Mouse (Mus musculus) C2C12 (cell line): ENCODE results near the gene Fkbp10. TPM values are rescaled to one million over a fixed set of nuclear protein-coding genes. Genes with fewer than 3 reads are reported as not detected.
A peak's percentile ranks its signal among the peaks of the same experiment; 100 is the strongest.

ENCODE experiments used
- H3K27me3 ChIP-seq: one replicate; pipeline ENCODE4 v1.6.1; 2011; ENCODE audit not compliant: control insufficient read depth, insufficient read depth, insufficient read length
- H3K36me3 ChIP-seq: one replicate; pipeline ENCODE4 v1.6.1; 2011; ENCODE audit not compliant: control insufficient read depth, insufficient read depth
- H3K4me3 ChIP-seq: one replicate; pipeline ENCODE4 v1.5.1; 2011; ENCODE audit warnings: mild to moderate bottlenecking, control low read depth; ENCODE audit not compliant: poor library complexity, insufficient read depth, severe bottlenecking
- H3K79me2 ChIP-seq: one replicate; pipeline ENCODE4 v1.6.1; 2011; ENCODE audit not compliant: control insufficient read depth, insufficient read depth
- H3K79me3 ChIP-seq: one replicate; pipeline ENCODE4 v1.6.1; 2011; ENCODE audit warnings: low read depth, control low read depth
- H3ac ChIP-seq: one replicate; pipeline ENCODE3; 2011; ENCODE audit warnings: low read depth; ENCODE audit not compliant: control insufficient read depth, insufficient read length
- CEBPB ChIP-seq: IDR thresholded peaks from one replicate; pipeline ENCODE4 v1.6.1; 2011; ENCODE audit warnings: low read depth, mild to moderate bottlenecking, control low read depth, moderate library complexity
- CTCF ChIP-seq: IDR thresholded peaks from one replicate; pipeline ENCODE4 v1.5.1; 2011; ENCODE audit not compliant: control insufficient read depth, insufficient read depth, insufficient read length
- FOSL1 ChIP-seq: IDR thresholded peaks from one replicate; pipeline ENCODE4 v1.8.0; 2011; ENCODE audit warnings: mild to moderate bottlenecking, low read length; ENCODE audit not compliant: poor library complexity, insufficient read depth, severe bottlenecking
- MAX ChIP-seq: IDR thresholded peaks from one replicate; pipeline ENCODE4 v1.6.1; 2011; ENCODE audit warnings: mild to moderate bottlenecking, control low read depth
- MYOD1 ChIP-seq: IDR thresholded peaks from one replicate; pipeline ENCODE4 v1.6.1; 2011; ENCODE audit warnings: low read depth; ENCODE audit not compliant: control insufficient read depth, insufficient read length
- MYOG ChIP-seq: IDR thresholded peaks from one replicate; pipeline ENCODE4 v1.6.1; 2011; ENCODE audit not compliant: control insufficient read depth, insufficient read length; ENCODE audit errors: extremely low read depth
- USF1 ChIP-seq: IDR thresholded peaks from one replicate; pipeline ENCODE4 v1.6.1; 2011; ENCODE audit warnings: low read depth, mild to moderate bottlenecking, control low read depth, moderate library complexity
- long read RNA-seq, 2 experiments: library from polyadenylated mRNA; unstranded; transcript quantifications; one replicate each; pipeline ENCODE4 v2.0.0; 2019 to 2020
- polyA plus RNA-seq: library from polyadenylated mRNA; unstranded; fragments of >200 nt; fragmentation: generic; extraction: Trizol; gene quantifications from one replicate; pipeline ENCODE4 v1.2.1, GENCODE M21; 2012; ENCODE audit warnings: missing spikeins

The Fkbp10 gene
- 250 TPM for polyA plus RNA-seq
- long read RNA-seq, experiment 1, transcript Fkbp10-201 (10 exons, 2,584 nt) = major isoform, 170 of 232 reads
- long read RNA-seq, experiment 1, partial matches to known transcripts = 52 of 232 reads
- long read RNA-seq, experiment 1, other reads (novel, unspliced or antisense) = 8 of 232 reads
- long read RNA-seq, experiment 2, transcript Fkbp10-201 (10 exons, 2,584 nt) = major isoform, 2,094 of 2,198 reads
- long read RNA-seq, experiment 2, partial matches to known transcripts = 32 of 2,198 reads
- long read RNA-seq, experiment 2, other reads (novel, unspliced or antisense) = 71 of 2,198 reads

GRCm38 (mm10) chr11:100414914-100415822 is at the start of gene Fkbp10:
Gene Fkbp10 (plus strand): TSS chr11:100415697.
- Histone ChIP-seq H3K79me2 (peaks cover 88% of the 10 kb centered on the region), H3K27me3 (no peaks in the 10 kb centered on the region), H3ac (peak within 1 kb of the TSS; percentile 94), H3K36me3 (peaks cover 46% of the 10 kb centered on the region), H3K79me3 (peaks cover 63% of the 10 kb centered on the region), H3K4me3 (peak within 1 kb of the TSS; percentile 88)
- TF ChIP-seq MYOD1 (no peak), CTCF (no peak), MAX (peak; percentile 94), MYOG (no peak), USF1 (no peak), FOSL1 (no peak)

GRCm38 (mm10) chr11:100369145-100369544 is 46.4 kb upstream of the Fkbp10 start:
- Histone ChIP-seq H3K36me3 (peaks cover 40% of the 10 kb centered on the region), H3ac (no peak overlapping the region), H3K4me3 (no peak overlapping the region), H3K27me3 (no peaks in the 10 kb centered on the region), H3K79me2 (no peaks in the 10 kb centered on the region), H3K79me3 (no peaks in the 10 kb centered on the region)
- TF ChIP-seq FOSL1 (no peak), MAX (no peak), CEBPB (no peak), USF1 (no peak), MYOD1 (no peak), CTCF (no peak), MYOG (no peak)

GRCm38 (mm10) chr11:100369822-100370221 is 45.7 kb upstream of the Fkbp10 start:
- H3K36me3 ChIP-seq = peaks cover 45% of the 10 kb centered on the region
- H3K27me3 ChIP-seq = no peaks in the 10 kb centered on the region
- TF ChIP-seq MYOD1 (no peak), USF1 (no peak), MYOG (no peak), CEBPB (no peak), FOSL1 (no peak), CTCF (no peak), MAX (no peak)
- no peaks in the 10 kb centered on the region for H3K79me2 ChIP-seq
- no peak overlapping the region for H3ac ChIP-seq
- no peaks in the 10 kb centered on the region for H3K79me3 ChIP-seq
- no peak overlapping the region for H3K4me3 ChIP-seq

GRCm38 (mm10) chr11:100371981-100372558 is 43.4 kb upstream of the Fkbp10 start:
- Histone ChIP-seq H3K79me3 (no peaks in the 10 kb centered on the region), H3K4me3 (no peak overlapping the region), H3K36me3 (peaks cover 65% of the 10 kb centered on the region), H3ac (no peak overlapping the region), H3K27me3 (no peaks in the 10 kb centered on the region), H3K79me2 (no peaks in the 10 kb centered on the region)
- TF ChIP-seq CEBPB = no peak
- TF ChIP-seq MAX = no peak
- TF ChIP-seq CTCF = no peak
- TF ChIP-seq FOSL1 = no peak
- no peak for TF ChIP-seq USF1
- TF ChIP-seq MYOG = no peak
- TF ChIP-seq MYOD1 = no peak

GRCm38 (mm10) chr11:100375127-100375526 is 40.4 kb upstream of the Fkbp10 start:
- Histone ChIP-seq H3K79me3 (no peaks in the 10 kb centered on the region), H3K36me3 (peaks cover 86% of the 10 kb centered on the region), H3K4me3 (no peak overlapping the region), H3K79me2 (no peaks in the 10 kb centered on the region), H3ac (no peak overlapping the region), H3K27me3 (no peaks in the 10 kb centered on the region)
- no peak for TF ChIP-seq CEBPB
- TF ChIP-seq USF1 = no peak
- TF ChIP-seq MYOD1 = no peak
- no peak for TF ChIP-seq MAX
- TF ChIP-seq FOSL1 = no peak
- no peak for TF ChIP-seq MYOG
- no peak for TF ChIP-seq CTCF
